Mouse (Mus musculus) bone marrow, adult 2 months (tissue): Measurements from ENCODE around the gene Klhl22. TPM values are rescaled to one million over a fixed set of nuclear protein-coding genes. Genes with fewer than 3 reads are reported as not detected.

Experiments used
- H3K27ac ChIP-seq: fragments of 200-500 bp; 2 replicates; pipeline ENCODE4 v1.5.1; 2012; ENCODE audit warnings: low read depth, mild to moderate bottlenecking, control low read depth, inconsistent platforms, low read length; ENCODE audit not compliant: control insufficient read depth, poor library complexity, insufficient read depth
- H3K4me1 ChIP-seq: fragments of 200-500 bp; 2 replicates; pipeline ENCODE4 v1.6.1; 2011; ENCODE audit warnings: low read length; ENCODE audit not compliant: control insufficient read depth, insufficient read depth
- H3K4me3 ChIP-seq: fragments of 200-500 bp; replicated peaks from 2 replicates; pipeline ENCODE3; 2011; ENCODE audit warnings: mild to moderate bottlenecking, low read depth, low read length, control low read depth; ENCODE audit not compliant: control insufficient read depth
- CTCF ChIP-seq: fragments of 200-500 bp; IDR thresholded peaks from 2 replicates; pipeline ENCODE4 v1.5.1; 2011; ENCODE audit warnings: low read length, control low read depth; ENCODE audit not compliant: control insufficient read depth, insufficient read depth
- POLR2A ChIP-seq: fragments of 200-500 bp; IDR thresholded peaks from 2 replicates; pipeline ENCODE4 v1.6.1; 2011; ENCODE audit warnings: low read depth, mild to moderate bottlenecking, control low read depth, low read length, borderline replicate concordance; ENCODE audit not compliant: control insufficient read depth
- WGBS: fragments of 180-500 bp; shearing (Covaris S2); methylation state at CpG from one replicate; pipeline ENCODE4 v1.1.7; 2018; 5-methylcytosine and 5-hydroxymethylcytosine counted together
- polyA plus RNA-seq: library from polyadenylated mRNA; stranded (reverse); fragments of >200 nt; gene quantifications from 2 replicates; pipeline ENCODE4 v1.2.4, GENCODE M21; 2011; ENCODE audit warnings: low replicate concordance; ENCODE audit not compliant: missing spikeins, insufficient read depth, insufficient read length

Klhl22 gene
- polyA plus RNA-seq, 1 experiment = 7.8 TPM

GRCm38 (mm10) chr16:17807192-17808009, 48.0 kb downstream of the Klhl22 start:
- 4% methylated on average over 73 of the region's 73 CpGs for WGBS
- peak overlapping the region; percentile 35 for H3K4me3 ChIP-seq
- TF ChIP-seq CTCF = no peak
- TF ChIP-seq POLR2A = no peak
- no peaks in the 10 kb centered on the region; the same call in 1 of the 2 replicates for H3K4me1 ChIP-seq
- H3K27ac ChIP-seq = peak overlapping the region; percentile 17; the same call in 1 of the 2 replicates

- TF ChIP-seq POLR2A (no peak), CTCF (no peak)
- Histone ChIP-seq H3K4me3 (no peak overlapping the region), H3K4me1 (no peaks in the 10 kb centered on the region; the same call in 1 of the 2 replicates), H3K27ac (no peak overlapping the region)
- WGBS = 62% methylated on average over 4 of the region's 4 CpGs
These were observed 49.7 kb downstream of the Klhl22 start for GRCm38 (mm10) chr16:17809125-17809524.

GRCm38 (mm10) chr16:17809711-17810110, 50.3 kb downstream of the Klhl22 start:
- TF ChIP-seq POLR2A (no peak), CTCF (no peak)
- 14% methylated on average over 7 of the region's 7 CpGs for whole genome bisulfite sequencing
- Histone ChIP-seq H3K27ac (no peak overlapping the region), H3K4me3 (no peak overlapping the region), H3K4me1 (no peaks in the 10 kb centered on the region; the same call in 1 of the 2 replicates)

- H3K4me1 ChIP-seq = no peaks in the 10 kb centered on the region
- 3% methylated on average over 5 of the region's 5 CpGs for WGBS
- TF ChIP-seq POLR2A (no peak), CTCF (no peak)
- H3K4me3 ChIP-seq = no peak overlapping the region
- H3K27ac ChIP-seq = no peak overlapping the region
These were observed 52.7 kb downstream of the Klhl22 start for GRCm38 (mm10) chr16:17812120-17812519.

- no peak overlapping the region for H3K4me3 ChIP-seq
- no peak for TF ChIP-seq POLR2A
- TF ChIP-seq CTCF = no peak
- 68% methylated on average over 4 of the region's 4 CpGs for WGBS
- no peaks in the 10 kb centered on the region for H3K4me1 ChIP-seq
- H3K27ac ChIP-seq = no peak overlapping the region
These were observed 53.8 kb downstream of the Klhl22 start for GRCm38 (mm10) chr16:17813173-17813572.

GRCm38 (mm10) chr16:17815411-17816402, 56.3 kb downstream of the Klhl22 start:
- H3K4me3 ChIP-seq = peak overlapping the region; percentile 17
- no peak for TF ChIP-seq POLR2A
- peak; percentile 91 for TF ChIP-seq CTCF
- H3K4me1 ChIP-seq = no peaks in the 10 kb centered on the region
- H3K27ac ChIP-seq = no peak overlapping the region
- 5% methylated on average over 63 of the region's 63 CpGs for WGBS

- 78% methylated on average over 8 of the region's 8 CpGs for WGBS
- TF ChIP-seq CTCF = no peak
- H3K4me1 ChIP-seq = no peaks in the 10 kb centered on the region
These were observed 57.1 kb downstream of the Klhl22 start for GRCm38 (mm10) chr16:17816528-17816927.

GRCm38 (mm10) chr16:17826500-17826899, 67.1 kb downstream of the Klhl22 start:
- Histone ChIP-seq H3K27ac (no peak overlapping the region), H3K4me3 (no peak overlapping the region), H3K4me1 (no peaks in the 10 kb centered on the region)
- TF ChIP-seq POLR2A = no peak
- TF ChIP-seq CTCF = no peak
- WGBS = 76% methylated on average over 2 of the region's 2 CpGs

More at GRCm38 (mm10) chr16:17816528-17816927, 57.1 kb downstream of the Klhl22 start:
- Histone ChIP-seq H3K27ac (no peak overlapping the region), H3K4me3 (no peak overlapping the region)
